In genomic region chr14:79200133-79200891, GRCm38 (mm10) we compare ENCODE assay signal across 8 mouse cellular contexts. TPM values are rescaled to one million over a fixed set of nuclear protein-coding genes. Genes with fewer than 3 reads are reported as not detected.
DNase-seq lines count a peak whose midpoint lies in the region; ATAC-seq lines count a peak whose summit lies in the region.
"Had no signal": no experiment of that assay in that cellular context is flagged by ENCODE, and none has a peak within 500 bp of the region (broad histone marks: within the 10 kb centered on the region; RNA-seq: fewer than 3 reads in every experiment).

No protein-coding gene starts in this region.

- H3K27ac ChIP-seq in forebrain, embryonic 12.5 days: peak overlapping the region; percentile 98
- H3K27ac ChIP-seq: kidney, postnatal 0 days had no signal

- no peaks in the 10 kb centered on the region for H3K27me3 ChIP-seq in forebrain, embryonic 12.5 days

- H3K36me3 ChIP-seq in forebrain, embryonic 12.5 days (replicated peaks): no peaks in the 10 kb centered on the region

- H3K4me2 ChIP-seq in forebrain, embryonic 12.5 days: no peak overlapping the region

- no peak overlapping the region for H3K9ac ChIP-seq in forebrain, embryonic 12.5 days

- H3K9me3 ChIP-seq in forebrain, embryonic 12.5 days: no peaks in the 10 kb centered on the region

- WGBS in forebrain, embryonic 12.5 days: 60% methylated on average over 9 of the region's 9 CpGs

- ATAC-seq in forebrain, embryonic 12.5 days (ENCODE audit: low FRiP score): no peak
- ATAC-seq in hematopoietic stem cell, adult 5-6 weeks (replicated peaks in 1 of 2; ENCODE audit: insufficient read depth in 1 of 2, low FRiP score in 2 of 2, low TSS enrichment in 1 of 2, low read depth in 1 of 2, poor library complexity in 2 of 2, severe bottlenecking in 2 of 2): peak; percentile 84 to 90

- no peak overlapping the region for H3K4me3 ChIP-seq in forebrain, embryonic 12.5 days (replicated peaks)

- H3K4me1 ChIP-seq in forebrain, embryonic 12.5 days: peaks cover 49% of the 10 kb centered on the region

- peak; percentile 31 for DNase-seq in lung, postnatal 10 days
- no peak for DNase-seq in lung, postnatal 36 days
- peak; percentile 42 for DNase-seq in naive thymus-derived CD4-positive, alpha-beta T cell, adult 2 months (ENCODE audit: low read depth)
- no peak for DNase-seq in lung, postnatal 4 days
- no peak for DNase-seq in urinary bladder, adult 18-20 months (ENCODE audit: low spot score in 2 of 2)

RNA-seq across cellular contexts. Expression of gene Zfp957, which starts 46.9 kb away (rescaled TPM):
- polyA plus RNA-seq in forebrain, embryonic 12.5 days (2016; fragmentation: Nextera tagmentation; extraction: Ambion mirVana): not detected in 2 replicates
- not detected in 2 replicates for total RNA-seq in hematopoietic stem cell, adult 5-6 weeks (2017)
- polyA plus RNA-seq: kidney, postnatal 0 days had no signal

Comparison
In these comparisons a context has a peak if more than half of its experiments do, and no peak if none do; other contexts are left out.
1. DNase-seq: peak in lung, postnatal 10 days (single experiment) and naive thymus-derived CD4-positive, alpha-beta T cell, adult 2 months (single experiment); none in lung, postnatal 36 days (single experiment), lung, postnatal 4 days (0 of 2) and urinary bladder, adult 18-20 months (0 of 2).